Mouse (Mus musculus) left cerebral cortex, adult 2 months (tissue): Measurements from ENCODE around the gene Nol9. TPM values are rescaled to one million over a fixed set of nuclear protein-coding genes. Genes with fewer than 3 reads are reported as not detected.
A peak's percentile ranks its signal among the peaks of the same experiment; 100 is the strongest.
"Not testable (repeated sequence)": the region's sequence is repeated elsewhere in the genome, so short reads cannot be mapped to it uniquely, and the experiment has no call there.

Experiments
- DNase-seq, 2 experiments: peaks; one replicate each; pipeline ENCODE4 v3.0.0; 2021 to 2022; ENCODE audit warnings: low spot score in 2 of 2, mixed read lengths in 1 of 2; ENCODE audit errors: extremely low spot score in 1 of 2
- H3K27ac ChIP-seq: fragments of 200-600 bp; 2 replicates; pipeline ENCODE4 v1.8.1; 2022
- H3K4me3 ChIP-seq: fragments of 200-600 bp; 2 replicates; pipeline ENCODE4 v1.8.1; 2022
- CTCF ChIP-seq: fragments of 200-600 bp; IDR thresholded peaks from 2 replicates; pipeline ENCODE4 v1.8.1; 2022; ENCODE audit warnings: antibody characterized with exemption, mild to moderate bottlenecking, moderate library complexity
- intact Hi-C: fragments of 180-260 bp; cut with DNase I; formaldehyde crosslinking; loops from one replicate; pipeline ENCODE4 v1.15.1; 2025
- total RNA-seq, 2 experiments: library from RNA; stranded (reverse); gene quantifications; 2 replicates each; pipeline ENCODE4 v1.2.3; 2021

Gene Nol9
- total RNA-seq, 2 experiments from 2014 or later: 18.2 to 19.2 TPM

DNA sequence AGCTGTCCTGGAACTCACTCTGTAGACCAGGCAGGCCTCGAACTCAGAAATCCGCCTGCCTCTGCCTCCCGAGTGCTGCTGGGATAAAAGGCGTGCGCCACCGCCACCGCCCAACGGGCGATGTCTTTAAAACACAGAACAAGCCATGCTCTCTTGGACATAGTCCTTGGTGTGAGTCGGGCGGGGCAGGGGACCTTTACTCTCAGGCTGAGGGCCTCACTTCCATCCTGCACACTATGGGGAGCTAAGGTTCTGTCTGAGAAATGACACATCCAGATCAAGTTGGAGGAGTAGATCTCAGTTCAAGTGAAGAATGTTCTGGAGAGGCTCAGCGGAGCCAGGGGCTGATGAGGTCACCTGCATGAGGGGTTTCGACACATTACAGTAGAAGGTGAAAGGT lies 6.2 kb upstream of the Nol9 start:
- Histone ChIP-seq H3K27ac (no peak overlapping the region), H3K4me3 (no peak overlapping the region)
- intact Hi-C loops: no loop called here
- DNase-seq: no peak
- TF ChIP-seq CTCF: no peak

DNA sequence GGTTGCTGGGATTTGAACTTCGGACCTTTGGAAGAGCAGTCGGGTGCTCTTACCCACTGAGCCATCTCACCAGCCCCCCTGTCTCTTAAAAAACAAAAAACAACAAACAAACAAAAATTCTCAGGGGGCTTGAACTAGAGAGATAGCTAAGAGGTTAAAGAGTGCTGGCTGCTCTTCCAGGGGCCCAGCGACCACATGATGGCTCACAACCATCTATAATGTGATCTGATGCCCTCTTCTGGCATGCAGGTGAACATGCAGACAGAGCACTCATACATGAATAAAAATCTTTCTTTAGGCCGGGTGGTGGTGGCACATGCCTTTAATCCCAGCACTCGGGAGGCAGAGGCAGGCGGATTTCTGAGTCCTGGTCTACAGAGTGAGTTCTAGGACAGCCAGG lies 2.7 kb upstream of the Nol9 start:
- intact Hi-C loops, DNase-seq, H3K27ac ChIP-seq, H3K4me3 ChIP-seq: not testable (repeated sequence)
- TF ChIP-seq CTCF: peak; percentile 19

DNA sequence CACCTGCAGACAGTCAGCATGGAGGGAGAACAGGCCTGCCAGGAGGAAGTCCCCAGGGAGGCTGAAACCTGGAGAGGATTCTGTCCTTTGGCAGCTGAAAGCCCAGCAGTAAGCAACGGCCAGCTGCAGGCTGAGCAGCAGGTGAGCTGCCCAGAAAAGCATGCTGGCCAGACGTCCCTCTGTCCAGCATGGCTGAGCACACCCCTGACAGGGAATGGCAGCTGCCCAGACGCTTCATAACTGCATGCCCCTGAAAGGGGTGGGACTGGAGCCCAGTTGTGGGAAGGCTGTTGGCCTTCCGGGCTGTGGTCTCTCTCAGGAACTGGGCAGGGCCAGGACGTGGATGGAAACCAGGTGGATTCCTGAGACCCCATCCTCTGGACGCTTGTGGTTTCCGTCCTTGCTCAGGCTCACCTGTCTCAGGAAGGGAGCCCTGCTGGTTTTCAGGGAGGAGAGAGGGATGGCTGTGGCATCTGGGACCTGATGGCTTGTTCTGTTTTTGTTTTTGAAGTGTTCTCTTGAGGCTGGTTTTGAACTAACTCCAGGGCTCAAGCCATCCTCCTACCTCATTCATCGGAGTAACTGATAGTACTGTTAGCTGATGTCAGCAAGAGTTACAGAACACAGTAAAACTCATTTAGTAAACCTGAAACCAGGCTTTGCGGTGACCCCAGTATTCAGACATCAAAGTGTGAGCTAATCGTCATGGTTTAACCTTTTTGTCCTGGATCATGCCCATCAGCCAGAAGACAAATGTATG lies 716 bp upstream of the Nol9 start, which contains the start of gene Tas1r1:
TSS of gene Tas1r1 (minus strand) at position 344 of the 760 bp plus-strand sequence.
- DNase-seq: no peak
- peak within 1 kb of the TSS; percentile 88 for H3K4me3 ChIP-seq
- peak within 1 kb of the TSS; percentile 71 for H3K27ac ChIP-seq
- intact Hi-C loops: loop anchor here (2.0 kb wide), 1 partner anchor 58 kb away; no protein-coding TSS in a partner anchor
- no peak for TF ChIP-seq CTCF

DNA sequence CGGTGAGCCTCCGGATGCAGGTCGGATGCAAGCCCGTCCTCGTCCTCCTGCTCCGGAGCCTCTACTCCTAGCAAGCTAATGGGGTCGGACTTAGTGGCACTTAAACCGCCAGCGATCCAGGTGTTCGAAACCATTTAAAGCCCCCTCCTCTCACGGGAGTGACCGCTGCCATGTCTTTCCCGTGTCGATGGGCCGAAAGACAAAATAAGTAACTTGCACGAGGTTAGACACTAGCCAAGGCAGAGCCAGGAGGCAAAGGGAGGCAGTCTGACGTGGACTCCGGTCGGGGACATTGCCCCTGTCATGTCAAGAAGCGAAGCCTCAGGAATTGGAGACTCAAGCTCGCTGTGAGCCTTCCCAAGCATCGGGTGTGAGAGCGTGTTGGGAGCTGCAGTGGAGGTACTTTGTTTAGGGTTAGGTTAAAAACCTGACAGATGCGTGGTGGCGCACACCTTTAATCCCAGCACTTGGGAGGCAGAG lies 750 bp downstream of the Nol9 start:
- intact Hi-C loops: loop anchor here (2.0 kb wide), 1 partner anchor 59 kb away; no protein-coding TSS in a partner anchor

DNA sequence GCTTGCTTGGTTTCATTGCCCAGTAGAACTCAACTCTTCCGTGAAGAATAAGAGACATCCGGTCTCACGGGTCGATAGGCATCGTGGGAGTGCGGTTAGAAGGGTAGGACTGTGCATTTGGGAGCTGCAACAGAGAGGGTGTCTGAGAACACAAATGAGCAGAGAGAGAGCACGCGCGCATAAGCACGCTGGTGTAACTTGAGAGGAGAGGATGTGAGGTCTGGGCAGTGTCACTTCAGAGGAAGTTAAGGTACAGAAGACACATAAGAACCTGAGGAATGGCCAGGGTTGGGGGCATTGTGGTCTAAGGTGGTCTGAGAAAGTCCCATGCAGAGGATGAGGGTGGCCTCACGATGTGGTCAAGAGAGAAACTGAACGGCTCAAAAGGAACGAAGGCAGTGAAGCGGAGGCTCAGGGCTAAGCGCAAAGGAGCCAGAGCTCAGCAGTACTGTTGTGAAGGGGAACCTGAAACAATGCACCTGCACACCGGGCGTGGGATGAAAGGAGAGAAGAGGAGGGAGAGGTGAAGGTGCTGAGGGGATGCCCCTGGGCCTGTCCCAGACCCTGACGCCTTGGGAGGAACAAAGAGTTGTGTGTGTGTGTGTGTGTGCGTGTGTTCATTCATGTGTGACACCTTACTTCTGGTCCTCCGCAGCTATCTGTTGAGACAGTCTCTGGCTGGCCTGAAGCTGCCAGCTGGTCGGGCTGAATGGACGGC lies 3.0 kb downstream of the Nol9 start:
- Histone ChIP-seq H3K27ac (no peak overlapping the region), H3K4me3 (no peak overlapping the region)
- TF ChIP-seq CTCF: no peak
- intact Hi-C loops: no loop called here
- DNase-seq: no peak

More for the DNA sequence above, 750 bp downstream of the Nol9 start:
- H3K4me3 ChIP-seq: peak overlapping the region; percentile 88
- no peak for TF ChIP-seq CTCF
- H3K27ac ChIP-seq: peak overlapping the region; percentile 71; the same call in 1 of the 2 replicates
- no peak for DNase-seq

DNA sequence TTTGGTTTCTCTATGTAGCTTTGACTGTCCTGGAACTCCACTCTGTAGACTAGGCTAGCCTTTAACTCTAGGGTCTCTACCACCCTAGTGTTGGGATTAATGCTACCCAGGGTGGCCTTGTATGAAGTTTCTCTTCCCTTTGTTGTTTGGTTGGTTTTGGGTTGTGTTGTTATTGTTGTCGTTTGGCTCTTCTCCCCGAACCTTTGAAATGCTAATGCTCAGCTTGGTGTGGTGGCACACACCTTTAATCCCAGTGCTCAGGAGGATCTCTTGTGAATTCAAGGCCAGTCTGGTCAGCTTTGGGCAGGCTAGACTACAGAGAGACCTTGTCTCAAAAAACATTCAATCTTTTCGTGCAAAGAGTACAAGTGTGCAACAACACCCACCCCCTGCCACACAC lies 4.0 kb downstream of the Nol9 start:
- H3K27ac ChIP-seq: no peak overlapping the region
- intact Hi-C loops: no loop called here
- no peak for DNase-seq
- no peak for TF ChIP-seq CTCF
- H3K4me3 ChIP-seq: no peak overlapping the region

DNA sequence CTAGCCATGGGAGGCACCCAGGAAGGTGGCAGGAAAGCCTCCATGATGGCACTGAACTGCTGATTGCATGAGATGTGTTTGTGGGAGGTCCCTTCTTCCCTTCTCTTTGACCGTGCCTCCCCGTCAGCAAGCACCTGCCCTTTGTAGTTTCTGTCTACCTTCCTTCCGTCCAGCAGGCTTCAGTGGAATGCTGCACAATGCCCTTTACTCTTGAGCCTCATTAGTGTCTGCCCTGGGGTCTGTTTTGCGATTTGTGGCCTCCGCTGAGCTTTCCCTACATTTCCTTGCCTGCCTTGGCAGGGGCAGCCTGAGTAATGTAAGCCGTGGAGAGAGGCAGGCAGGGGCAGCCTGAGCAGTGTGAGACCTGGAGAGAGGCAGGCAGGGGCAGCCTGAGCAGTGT lies 5.5 kb downstream of the Nol9 start:
- Histone ChIP-seq H3K4me3 (no peak overlapping the region), H3K27ac (no peak overlapping the region)
- no peak for DNase-seq
- intact Hi-C loops: no loop called here
- TF ChIP-seq CTCF: no peak

DNA sequence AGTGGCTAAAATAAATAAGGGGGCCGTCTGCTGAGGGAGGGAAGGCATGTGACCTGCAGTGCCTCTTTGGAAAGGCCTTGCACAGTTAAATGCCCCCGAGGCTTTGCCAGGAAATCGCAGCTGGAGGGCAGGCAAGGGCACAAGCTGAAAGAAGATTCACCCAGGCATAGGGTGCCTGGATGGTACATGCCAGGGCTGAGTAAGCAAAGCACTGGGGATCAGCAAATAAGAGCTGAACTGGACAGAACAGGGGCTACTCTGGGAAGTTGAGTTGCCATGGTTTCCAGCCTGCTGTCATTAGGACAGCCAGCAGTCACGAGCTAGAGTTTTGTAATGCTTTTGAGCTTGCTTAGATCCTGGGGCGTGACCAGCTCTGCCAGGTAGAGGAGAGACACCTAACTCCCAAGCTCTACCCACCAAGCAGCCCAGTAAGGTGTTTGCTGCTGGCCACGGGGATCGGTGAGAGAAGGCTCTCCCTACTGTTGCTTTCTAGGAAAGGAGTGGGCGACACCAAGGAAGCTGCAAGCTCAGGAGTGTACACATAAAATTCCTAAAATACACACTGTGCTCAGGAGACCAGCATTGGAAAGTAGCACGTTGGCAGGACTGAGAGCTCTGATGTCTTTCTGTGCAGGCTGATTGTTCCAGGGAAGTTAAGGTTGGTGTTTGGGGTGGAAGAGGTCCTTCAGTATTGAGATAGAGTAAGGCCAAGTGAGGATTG lies 23.4 kb downstream of the Nol9 start:
- TF ChIP-seq CTCF: no peak
- intact Hi-C loops: no loop called here
- DNase-seq: no peak
- H3K4me3 ChIP-seq: no peak overlapping the region
- no peak overlapping the region for H3K27ac ChIP-seq

DNA sequence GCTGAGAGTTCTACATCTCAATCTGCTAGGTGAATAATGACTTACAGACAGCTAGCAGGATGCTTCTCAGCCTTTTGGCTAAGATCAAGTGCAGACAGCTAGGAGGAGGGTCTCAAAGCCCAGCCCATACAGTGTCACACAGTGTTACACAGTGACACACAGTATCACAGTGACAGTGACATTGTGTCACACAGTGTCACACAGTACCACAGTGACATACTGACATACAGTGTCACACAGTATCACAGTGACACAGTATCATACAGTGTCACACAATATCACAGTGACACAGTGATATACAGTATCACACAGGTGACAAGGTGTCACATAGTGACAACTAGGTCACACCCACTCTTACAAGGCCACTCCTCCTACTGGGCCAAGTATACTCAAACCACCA lies 28.2 kb downstream of the Nol9 start:
- DNase-seq: no peak
- H3K27ac ChIP-seq: no peak overlapping the region
- no peak for TF ChIP-seq CTCF
- intact Hi-C loops: no loop called here
- no peak overlapping the region for H3K4me3 ChIP-seq

DNA sequence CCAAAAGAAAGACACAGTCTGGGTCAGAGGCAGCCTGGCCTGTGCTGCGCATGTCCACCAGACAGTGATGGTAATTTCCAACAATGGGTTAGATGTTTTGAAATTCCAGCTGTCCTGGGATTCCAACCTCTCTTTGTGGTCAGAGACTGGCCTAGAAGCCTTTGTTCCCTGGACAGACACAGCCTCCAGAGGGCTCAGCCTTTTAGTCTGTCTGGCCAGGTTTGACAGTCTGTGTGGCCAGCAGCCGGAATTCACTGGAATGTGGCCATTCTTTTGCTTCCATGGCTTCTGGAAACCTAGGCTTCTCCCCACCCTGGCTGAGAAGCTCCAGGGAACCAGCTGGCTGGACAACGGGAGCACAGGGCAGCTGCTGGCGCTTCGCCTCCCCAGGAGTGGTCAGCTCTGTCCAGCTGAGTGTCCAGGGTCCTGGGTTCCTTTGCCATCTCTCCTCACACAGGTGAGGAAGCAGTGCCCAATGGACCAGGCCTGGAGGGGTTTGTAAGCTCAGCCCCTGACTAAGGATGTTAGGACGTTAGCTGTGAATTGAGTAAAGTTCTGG lies 29.1 kb downstream of the Nol9 start:
- no peak for DNase-seq
- no peak overlapping the region for H3K27ac ChIP-seq
- H3K4me3 ChIP-seq: no peak overlapping the region
- TF ChIP-seq CTCF: no peak
- intact Hi-C loops: no loop called here

DNA sequence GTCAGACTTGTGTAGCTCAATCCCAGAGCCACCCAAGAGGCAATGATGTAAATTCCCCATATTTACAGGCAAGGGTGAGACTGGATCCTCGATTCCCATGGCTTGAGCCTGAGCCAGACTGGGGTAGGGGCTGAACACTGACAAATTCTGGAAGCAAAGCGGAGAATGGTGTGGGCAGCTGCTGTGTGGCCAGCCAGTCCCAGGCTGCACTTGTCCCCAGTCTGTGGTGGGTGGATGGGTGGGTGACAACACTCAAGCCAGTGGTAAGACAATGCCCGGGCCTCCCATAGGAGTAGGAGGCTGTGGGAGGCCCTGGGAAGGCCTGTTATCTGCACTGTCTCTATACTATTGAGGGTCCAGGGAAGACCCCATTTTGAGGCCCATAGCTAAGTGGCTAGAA lies 30.1 kb downstream of the Nol9 start:
- no peak for TF ChIP-seq CTCF
- intact Hi-C loops: no loop called here
- no peak for DNase-seq
- no peak overlapping the region for H3K27ac ChIP-seq
- no peak overlapping the region for H3K4me3 ChIP-seq
